Mouse (Mus musculus) limb, embryonic 11.5 days (tissue): ENCODE measurements around the gene Arid4a. TPM values are rescaled to one million over a fixed set of nuclear protein-coding genes. Genes with fewer than 3 reads are reported as not detected.

Experiments
- ATAC-seq: fragments of 200-750 bp; cut with Nextera tagmentation; 2 replicates; pipeline ENCODE4 v1.8.0; 2017; ENCODE audit warnings: low read depth; ENCODE audit not compliant: insufficient number of reproducible peaks, low FRiP score, low TSS enrichment
- DNase-seq: peaks from one replicate; pipeline ENCODE4 v3.0.0-alpha.2; 2015; ENCODE audit warnings: low spot score
- H3K27ac ChIP-seq: fragments of 300-500 bp; sonication (generic); replicated peaks from 2 replicates; pipeline ENCODE4 v1.5.1; 2014; ENCODE audit warnings: low read depth, mild to moderate bottlenecking, low read length
- H3K27me3 ChIP-seq: fragments of 300-500 bp; sonication (generic); 2 replicates; pipeline ENCODE4 v1.6.1; 2014; ENCODE audit warnings: mild to moderate bottlenecking, low read length, mixed read lengths; ENCODE audit not compliant: control insufficient read depth, insufficient read depth
- H3K36me3 ChIP-seq: fragments of 300-500 bp; sonication (generic); 2 replicates; pipeline ENCODE4 v1.6.1; 2014; ENCODE audit warnings: mild to moderate bottlenecking, low read length, moderate library complexity, mixed read lengths; ENCODE audit not compliant: control insufficient read depth, insufficient read depth
- H3K4me1 ChIP-seq: fragments of 300-500 bp; sonication (generic); 2 replicates; pipeline ENCODE4 v1.6.1; 2014; ENCODE audit warnings: low read length, mixed read lengths; ENCODE audit not compliant: control insufficient read depth, insufficient read depth
- H3K4me2 ChIP-seq: fragments of 300-500 bp; sonication (generic); 2 replicates; pipeline ENCODE4 v1.6.1; 2014; ENCODE audit warnings: low read depth, mild to moderate bottlenecking, moderate library complexity; ENCODE audit not compliant: severe bottlenecking
- H3K4me3 ChIP-seq: fragments of 300-500 bp; sonication (generic); 2 replicates; pipeline ENCODE4 v1.5.1; 2014; ENCODE audit warnings: low read depth, low read length
- H3K9ac ChIP-seq: fragments of 300-500 bp; sonication (generic); 2 replicates; pipeline ENCODE4 v1.6.1; 2014; ENCODE audit warnings: mild to moderate bottlenecking, low read length
- H3K9me3 ChIP-seq: fragments of 300-500 bp; sonication (generic); 2 replicates; pipeline ENCODE4 v1.6.1; 2016; ENCODE audit warnings: low read length; ENCODE audit not compliant: control insufficient read depth
- WGBS: fragments of 180-500 bp; shearing (Covaris S2); extraction: QIAGEN DNeasy Blood & Tissue Kit; methylation state at CpG from one replicate; pipeline ENCODE4 v1.1.7; 2014; 5-methylcytosine and 5-hydroxymethylcytosine counted together
- polyA plus RNA-seq: library from polyadenylated mRNA; unstranded; fragments of >200 nt; fragmentation: Nextera tagmentation; extraction: Ambion mirVana; gene quantifications from 2 replicates; pipeline ENCODE4 v1.2.1, GENCODE M21; 2014

Arid4a gene
- polyA plus RNA-seq, 1 experiment from 2014 or later, result 37.4 TPM

DNA sequence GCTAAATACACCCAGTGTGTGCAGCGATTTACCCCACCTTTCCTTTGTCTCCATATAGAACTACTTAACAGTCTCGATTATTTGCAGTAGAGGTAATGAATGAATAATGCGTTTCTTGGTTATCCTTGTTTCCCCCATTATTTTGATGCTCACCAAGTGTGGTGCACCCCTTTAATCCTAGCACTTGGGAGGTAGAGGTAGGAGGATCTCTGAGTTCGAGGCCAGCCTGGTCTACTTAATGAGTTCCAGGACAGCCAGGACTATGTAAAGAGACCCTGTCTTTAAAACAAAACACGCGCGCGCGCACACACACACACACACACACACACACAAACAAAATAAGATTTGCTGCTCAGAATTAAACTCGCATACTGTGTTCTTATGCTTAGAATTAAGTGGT lies 40.4 kb upstream of the Arid4a start:
- H3K4me2 ChIP-seq, result peak overlapping the region; percentile 66
- H3K27ac ChIP-seq, result peak overlapping the region; percentile 93; the same call in 1 of the 2 replicates
- ATAC-seq, result no peak
- peak; percentile 49 for DNase-seq
- 22% methylated on average over 10 of the region's 10 CpGs for WGBS
- H3K27me3 ChIP-seq, result no peaks in the 10 kb centered on the region
- peak overlapping the region; percentile 86 for H3K4me3 ChIP-seq
- peaks cover 11% of the 10 kb centered on the region; the same call in 1 of the 2 replicates for H3K36me3 ChIP-seq
- H3K9ac ChIP-seq, result peak overlapping the region; percentile 93
- H3K9me3 ChIP-seq, result no peaks in the 10 kb centered on the region
- peaks cover 3% of the 10 kb centered on the region; the same call in 1 of the 2 replicates for H3K4me1 ChIP-seq

DNA sequence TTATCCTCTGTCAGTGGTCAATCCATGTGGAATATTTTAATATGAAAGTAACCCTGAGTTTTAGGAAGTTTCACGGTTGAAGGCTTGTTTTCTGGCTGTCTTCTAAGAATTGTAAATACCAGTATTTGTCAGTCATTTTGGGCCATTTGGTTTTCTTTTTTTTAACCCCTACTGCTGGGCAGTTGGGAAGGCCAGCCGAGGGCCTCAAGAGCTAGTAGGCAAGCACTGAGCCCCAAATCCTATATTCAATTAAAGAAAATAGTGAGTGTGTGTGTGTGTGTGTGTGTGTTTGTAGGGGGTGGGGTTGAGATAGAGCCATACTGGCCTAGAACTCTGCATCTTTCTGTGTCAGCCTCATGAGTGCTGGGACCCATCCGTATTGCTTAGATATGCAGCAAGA lies 39.9 kb upstream of the Arid4a start:
- Histone ChIP-seq H3K4me1 (peaks cover 3% of the 10 kb centered on the region; the same call in 1 of the 2 replicates), H3K9me3 (no peaks in the 10 kb centered on the region), H3K36me3 (peaks cover 11% of the 10 kb centered on the region; the same call in 1 of the 2 replicates), H3K27me3 (no peaks in the 10 kb centered on the region), H3K9ac (no peak overlapping the region), H3K27ac (no peak overlapping the region), H3K4me2 (peak overlapping the region; percentile 66), H3K4me3 (peak overlapping the region; percentile 86; the same call in 1 of the 2 replicates)
- no peak for ATAC-seq
- DNase-seq, result no peak
- 76% methylated on average over 3 of the region's 3 CpGs for WGBS

DNA sequence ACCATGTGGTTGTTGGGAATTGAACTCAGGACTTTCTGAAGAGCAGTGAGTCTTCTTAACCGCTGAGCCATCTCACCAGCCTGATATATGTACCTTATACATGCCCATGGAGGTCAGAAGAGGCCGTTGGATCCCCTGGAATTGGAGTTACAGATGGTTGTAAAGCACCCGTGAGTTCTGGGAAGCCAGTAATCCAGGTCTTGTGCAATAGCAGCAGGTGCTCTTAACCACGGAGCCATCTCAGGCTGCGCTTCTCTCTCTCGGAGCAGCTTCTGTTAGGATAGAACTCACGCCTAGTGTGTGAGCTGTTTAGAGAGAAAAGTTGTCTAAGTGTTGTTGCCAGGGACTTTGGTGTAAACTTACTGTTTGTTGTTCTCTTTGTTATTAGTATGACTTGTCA lies 37.4 kb upstream of the Arid4a start:
- no peak for DNase-seq
- no peak overlapping the region for H3K27ac ChIP-seq
- no peaks in the 10 kb centered on the region for H3K27me3 ChIP-seq
- no peak overlapping the region for H3K9ac ChIP-seq
- no peak for ATAC-seq
- WGBS, result 89% methylated on average over 7 of the region's 7 CpGs
- H3K36me3 ChIP-seq, result peaks cover 11% of the 10 kb centered on the region; the same call in 1 of the 2 replicates
- peaks cover 3% of the 10 kb centered on the region; the same call in 1 of the 2 replicates for H3K4me1 ChIP-seq
- H3K4me2 ChIP-seq, result no peak overlapping the region
- H3K4me3 ChIP-seq, result no peak overlapping the region
- no peaks in the 10 kb centered on the region for H3K9me3 ChIP-seq

DNA sequence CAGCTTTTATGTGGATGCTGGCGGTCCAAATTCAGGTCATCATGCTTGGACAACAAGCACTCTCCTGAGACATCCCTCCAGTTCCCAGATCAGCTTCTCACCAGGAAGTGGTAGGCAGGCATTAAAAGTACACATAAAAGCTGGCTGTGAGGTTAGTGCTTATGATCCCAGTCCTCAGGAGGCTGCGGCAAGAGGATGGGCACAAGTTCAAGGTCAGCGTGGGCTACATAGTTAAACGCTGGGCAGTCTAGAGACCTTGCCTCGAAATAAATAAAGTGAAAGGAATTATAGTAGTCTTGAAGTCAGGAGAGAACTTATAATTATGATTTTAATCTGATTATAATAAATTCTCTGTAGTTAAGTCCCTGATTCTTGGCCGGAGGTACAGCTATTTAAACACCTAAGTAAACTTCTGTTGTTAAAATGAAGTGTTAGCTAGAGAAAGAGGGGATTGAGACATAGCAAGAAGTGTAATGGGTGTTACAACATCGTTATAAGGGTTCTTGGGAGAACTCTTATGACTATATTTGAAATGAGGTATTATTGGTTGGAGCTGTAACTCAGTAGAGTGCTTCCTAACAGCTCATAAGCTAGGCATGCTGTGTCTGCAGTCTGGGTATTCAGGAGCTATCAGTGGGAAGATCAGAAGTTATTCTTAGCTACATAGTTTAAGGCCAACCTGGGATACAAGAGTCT lies 30.8 kb upstream of the Arid4a start:
- ATAC-seq (no peak), DNase-seq (no peak)
- Histone ChIP-seq H3K27ac (no peak overlapping the region), H3K36me3 (peaks cover 23% of the 10 kb centered on the region; the same call in 1 of the 2 replicates), H3K4me2 (no peak overlapping the region), H3K27me3 (no peaks in the 10 kb centered on the region), H3K4me3 (no peak overlapping the region), H3K4me1 (no peaks in the 10 kb centered on the region), H3K9ac (no peak overlapping the region), H3K9me3 (no peaks in the 10 kb centered on the region)
- WGBS, result 92% methylated on average over 7 of the region's 7 CpGs

GRCm38 (mm10) chr12:70997225-70997624 lies 18.6 kb upstream of the Arid4a start:
- H3K27me3 ChIP-seq, result no peaks in the 10 kb centered on the region
- no peak overlapping the region for H3K27ac ChIP-seq
- H3K9ac ChIP-seq, result no peak overlapping the region
- H3K4me3 ChIP-seq, result no peak overlapping the region
- no peaks in the 10 kb centered on the region for H3K9me3 ChIP-seq
- ATAC-seq, result no peak
- no peak overlapping the region for H3K4me2 ChIP-seq
- 96% methylated on average over 5 of the region's 5 CpGs for WGBS
- H3K36me3 ChIP-seq, result no peaks in the 10 kb centered on the region; the same call in 1 of the 2 replicates
- no peaks in the 10 kb centered on the region for H3K4me1 ChIP-seq
- no peak for DNase-seq

DNA sequence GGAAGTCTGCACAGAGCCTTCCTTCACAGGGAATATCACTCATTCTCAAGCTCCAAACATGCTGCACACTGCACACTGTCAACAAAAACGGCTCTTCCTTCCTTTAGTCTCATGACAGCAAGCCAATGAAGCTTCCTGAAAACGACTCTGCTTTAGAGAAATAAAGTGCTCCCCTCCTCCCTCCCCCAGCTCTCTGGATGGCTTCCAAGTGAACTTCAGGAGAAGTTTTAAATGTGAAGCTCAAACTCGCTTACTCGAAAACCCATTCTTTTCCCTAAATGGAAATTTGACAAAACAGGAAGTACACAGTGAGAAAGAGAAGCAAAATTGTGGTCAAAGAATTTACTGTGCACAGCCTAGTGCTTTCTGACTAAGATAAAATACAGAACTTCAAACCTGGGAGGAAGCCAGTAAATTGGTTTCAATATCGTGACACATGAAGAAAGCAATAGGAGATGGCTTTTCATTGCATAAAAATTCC lies 16.3 kb upstream of the Arid4a start:
- Histone ChIP-seq H3K27me3 (no peaks in the 10 kb centered on the region), H3K4me1 (no peaks in the 10 kb centered on the region), H3K9ac (no peak overlapping the region), H3K9me3 (no peaks in the 10 kb centered on the region), H3K4me3 (no peak overlapping the region), H3K4me2 (no peak overlapping the region), H3K27ac (0 out of 2 replicates have a peak overlapping the region, but pooled peaks have one; percentile 21), H3K36me3 (peaks cover 3% of the 10 kb centered on the region)
- DNase-seq, result no peak
- WGBS, result 68% methylated on average over 5 of the region's 5 CpGs
- no peak for ATAC-seq

DNA sequence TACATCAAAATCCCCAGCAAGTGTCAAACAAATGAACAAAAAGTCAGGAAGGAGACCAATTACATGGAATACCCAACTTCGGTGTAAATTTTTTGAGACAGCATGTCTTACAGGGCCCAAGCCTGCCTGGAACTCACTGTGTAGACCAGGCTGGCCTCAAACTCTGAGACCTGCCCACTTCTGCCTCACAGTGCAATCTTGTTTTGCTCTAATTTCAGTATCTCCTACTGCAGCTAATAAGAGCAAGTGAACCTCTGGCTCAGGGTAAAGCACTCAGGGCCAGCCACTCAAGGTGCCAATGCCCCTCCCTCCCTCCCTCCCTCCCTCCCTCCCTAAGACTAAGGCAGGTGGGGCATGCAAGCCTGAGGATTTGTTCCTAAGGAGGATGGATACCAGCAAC lies 15.4 kb upstream of the Arid4a start:
- no peak overlapping the region for H3K9ac ChIP-seq
- H3K4me1 ChIP-seq, result no peaks in the 10 kb centered on the region
- WGBS, result 87% methylated on average over 1 of the region's 1 CpGs
- no peak for ATAC-seq
- H3K36me3 ChIP-seq, result peaks cover 10% of the 10 kb centered on the region
- no peaks in the 10 kb centered on the region for H3K9me3 ChIP-seq
- no peak overlapping the region for H3K27ac ChIP-seq
- DNase-seq, result no peak
- H3K4me2 ChIP-seq, result no peak overlapping the region
- H3K4me3 ChIP-seq, result no peak overlapping the region
- no peaks in the 10 kb centered on the region for H3K27me3 ChIP-seq

DNA sequence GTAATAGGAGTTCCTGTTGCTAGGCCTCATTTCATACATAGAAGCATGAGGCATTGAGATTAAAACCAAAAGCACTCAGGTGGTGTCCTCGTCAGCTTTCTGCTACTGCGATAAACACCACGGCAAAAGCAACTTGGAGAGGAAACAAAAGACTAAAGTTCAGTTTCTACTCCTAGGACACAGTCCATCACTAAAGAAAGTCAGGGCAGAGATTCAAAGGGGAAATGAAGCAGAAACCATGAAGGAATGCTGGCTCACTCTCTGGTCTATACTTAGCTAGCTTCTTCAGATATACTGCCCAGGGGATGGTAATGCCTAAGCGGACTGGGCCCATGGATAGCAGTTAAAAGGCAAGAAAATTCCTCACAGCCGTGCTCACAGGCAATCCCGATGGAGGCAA lies 14.3 kb upstream of the Arid4a start:
- DNase-seq, result no peak
- Histone ChIP-seq H3K36me3 (peaks cover 17% of the 10 kb centered on the region), H3K4me3 (no peak overlapping the region), H3K27me3 (no peaks in the 10 kb centered on the region), H3K9me3 (no peaks in the 10 kb centered on the region), H3K9ac (no peak overlapping the region), H3K27ac (no peak overlapping the region), H3K4me2 (no peak overlapping the region), H3K4me1 (no peaks in the 10 kb centered on the region)
- WGBS, result 85% methylated on average over 6 of the region's 6 CpGs
- no peak for ATAC-seq
